In the genomic region with DNA sequence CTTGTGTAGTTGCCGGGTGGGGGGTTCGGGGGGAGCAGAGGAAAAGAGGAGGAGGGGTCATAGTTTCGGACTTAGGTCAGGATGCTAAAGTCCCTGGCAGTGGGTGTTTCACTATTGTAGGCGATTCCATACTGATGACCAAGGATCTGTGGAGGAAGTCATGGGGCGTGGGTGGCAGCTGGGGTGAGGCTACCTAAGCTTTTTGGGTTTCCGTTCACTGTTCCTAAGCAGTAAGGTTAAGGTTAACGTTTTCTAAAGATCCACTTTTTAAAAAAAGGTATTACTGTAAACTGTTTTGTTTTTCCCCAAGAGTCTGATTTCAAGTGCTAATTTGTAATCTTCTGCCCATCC, we compare ENCODE assay signal across 9 mouse cellular contexts. TPM values are rescaled to one million over a fixed set of nuclear protein-coding genes. Genes with fewer than 3 reads are reported as not detected.
A peak's percentile ranks its signal among the peaks of the same experiment; 100 is the strongest.
DNase-seq lines count a peak whose midpoint lies in the region; ATAC-seq and TF ChIP-seq lines count a peak whose summit lies in the region.
"Had no signal": no experiment of that assay in that cellular context is flagged by ENCODE, and none has a peak within 500 bp of the region (broad histone marks: within the 10 kb centered on the region; RNA-seq: fewer than 3 reads in every experiment).

No protein-coding gene starts in this region.

- peak overlapping the region; percentile 57 for H3K4me3 ChIP-seq in heart, embryonic 10.5 days
- peak overlapping the region; percentile 66 for H3K4me3 ChIP-seq in thymus, adult 2 months (ENCODE audit: control insufficient read depth, insufficient read depth, low read length)
- peak overlapping the region; percentile 44 for H3K4me3 ChIP-seq in limb, embryonic 15.5 days
- peak overlapping the region; percentile 37 for H3K4me3 ChIP-seq in stomach, postnatal 0 days (ENCODE audit: low read depth, low read length)
- H3K4me3 ChIP-seq: myocyte had no signal

- no peak for DNase-seq in heart, embryonic 10.5 days (ENCODE audit: low spot score)
- no peak for DNase-seq in heart, postnatal 36 days
- no peak for DNase-seq in thymus, adult 2 months
- DNase-seq in thymus, postnatal 4 days = no peak
- DNase-seq in stomach, postnatal 0 days (ENCODE audit: low spot score) = no peak
- DNase-seq in right cerebral cortex, adult 2 months (ENCODE audit: low spot score in 2 of 2) = no peak
- DNase-seq in spleen, postnatal 14 days (ENCODE audit: low spot score in 2 of 2) = no peak

- H3K36me3 ChIP-seq in heart, embryonic 10.5 days = no peaks in the 10 kb centered on the region
- H3K36me3 ChIP-seq in thymus, adult 2 months (ENCODE audit: control insufficient read depth, insufficient read depth, low read length) = no peaks in the 10 kb centered on the region
- no peaks in the 10 kb centered on the region for H3K36me3 ChIP-seq in limb, embryonic 15.5 days
- no peaks in the 10 kb centered on the region for H3K36me3 ChIP-seq in stomach, postnatal 0 days (ENCODE audit: control insufficient read depth, insufficient read depth, low read length)

- TF ChIP-seq EP300 in stomach, postnatal 0 days (optimal IDR thresholded peaks at IDR 0.05) = no peak

- H3K4me1 ChIP-seq in heart, embryonic 10.5 days = no peaks in the 10 kb centered on the region
- H3K4me1 ChIP-seq in thymus, adult 2 months (replicated peaks; ENCODE audit: control insufficient read depth, insufficient read depth, low read length) = peaks cover 9% of the 10 kb centered on the region; the same call in 1 of the 2 replicates
- no peaks in the 10 kb centered on the region for H3K4me1 ChIP-seq in limb, embryonic 15.5 days
- no peaks in the 10 kb centered on the region for H3K4me1 ChIP-seq in stomach, postnatal 0 days (replicated peaks; ENCODE audit: control insufficient read depth, insufficient read depth)

- peak overlapping the region; percentile 46 for H3K4me2 ChIP-seq in limb, embryonic 15.5 days
- H3K4me2 ChIP-seq in stomach, postnatal 0 days (replicated peaks; ENCODE audit: low read depth) = peak overlapping the region; percentile 49

- ATAC-seq in limb, embryonic 15.5 days (ENCODE audit: insufficient number of reproducible peaks, low FRiP score, low TSS enrichment, low read depth) = no peak
- 0 out of 2 replicates have a peak, but pooled peaks have one; percentile 14 for ATAC-seq in stomach, postnatal 0 days (ENCODE audit: low FRiP score, low TSS enrichment)

- WGBS in heart, embryonic 10.5 days = 29% methylated on average over 7 of the region's 7 CpGs
- 6% methylated on average over 7 of the region's 7 CpGs for WGBS in thymus, adult 2 months
- WGBS in limb, embryonic 15.5 days = 26% methylated on average over 7 of the region's 7 CpGs
- WGBS in stomach, postnatal 0 days = 29% methylated on average over 7 of the region's 7 CpGs

- no peak for TF ChIP-seq POLR2A in thymus, adult 2 months (IDR thresholded peaks at IDR 0.05; ENCODE audit: control insufficient read depth, extremely low read depth, insufficient read depth, low read length, poor library complexity)

- H3K9ac ChIP-seq in limb, embryonic 15.5 days = 0 out of 2 replicates have a peak overlapping the region, but pooled peaks have one; percentile 20
- H3K9ac ChIP-seq in stomach, postnatal 0 days (ENCODE audit: low read length) = peak overlapping the region; percentile 63

- no peaks in the 10 kb centered on the region for H3K9me3 ChIP-seq in heart, embryonic 10.5 days
- no peaks in the 10 kb centered on the region for H3K9me3 ChIP-seq in limb, embryonic 15.5 days
- no peaks in the 10 kb centered on the region for H3K9me3 ChIP-seq in stomach, postnatal 0 days (ENCODE audit: control insufficient read depth, low read length)

- intact Hi-C loops in heart, postnatal 36 days (cut with DNase I) = loop anchor here (1.0 kb wide), 1 partner anchor 20 kb away; no protein-coding TSS in a partner anchor

- peak overlapping the region; percentile 90 for H3K27ac ChIP-seq in heart, embryonic 10.5 days
- peak overlapping the region; percentile 92; the same call in 1 of the 2 replicates for H3K27ac ChIP-seq in thymus, adult 2 months (ENCODE audit: control insufficient read depth, insufficient read depth, low read length)
- H3K27ac ChIP-seq in limb, embryonic 15.5 days = peak overlapping the region; percentile 88
- H3K27ac ChIP-seq in stomach, postnatal 0 days (replicated peaks) = peak overlapping the region; percentile 67

- no peak for TF ChIP-seq CTCF in thymus, adult 2 months (IDR thresholded peaks at IDR 0.05; ENCODE audit: borderline replicate concordance, control insufficient read depth, extremely low read depth, insufficient read depth, low read length, poor library complexity)
- no peak for TF ChIP-seq CTCF in stomach, postnatal 0 days (IDR thresholded peaks at IDR 0.05; ENCODE audit: low read depth)

- no peaks in the 10 kb centered on the region for H3K27me3 ChIP-seq in heart, embryonic 10.5 days (ENCODE audit: insufficient read depth, poor library complexity, severe bottlenecking)
- no peaks in the 10 kb centered on the region for H3K27me3 ChIP-seq in thymus, adult 2 months (ENCODE audit: control insufficient read depth, insufficient read depth, low read length)
- no peaks in the 10 kb centered on the region for H3K27me3 ChIP-seq in limb, embryonic 15.5 days
- H3K27me3 ChIP-seq in stomach, postnatal 0 days (ENCODE audit: control insufficient read depth, insufficient read depth, low read length) = no peaks in the 10 kb centered on the region

RNA-seq across cellular contexts. Expression of gene Araf, which starts 1.2 kb away (rescaled TPM):
- 117 and 128 TPM in 2 replicates for polyA plus RNA-seq in heart, embryonic 10.5 days (2016; fragmentation: Nextera tagmentation; extraction: Ambion mirVana)
- 10 to 100 TPM; 84.2 to 87.9 TPM for total RNA-seq in heart, postnatal 36 days (2021)
- 194 and 224 TPM in 2 replicates for polyA plus RNA-seq in thymus, adult 2 months (2012; rRNA removed)
- polyA plus RNA-seq in limb, embryonic 15.5 days (2015; fragmentation: Nextera tagmentation; extraction: Ambion mirVana) = 107 and 111 TPM in 2 replicates
- polyA plus RNA-seq in stomach, postnatal 0 days (2015; fragmentation: Nextera tagmentation; extraction: Ambion mirVana) = 55.4 and 61.7 TPM in 2 replicates
